Mouse (Mus musculus): ENCODE data around the gene Kat6b. TPM values are rescaled to one million over a fixed set of nuclear protein-coding genes. Genes with fewer than 3 reads are reported as not detected.

Kat6b gene
- polyA plus RNA-seq, 1 experiment from 2014 or later: 7.1 TPM

DNA sequence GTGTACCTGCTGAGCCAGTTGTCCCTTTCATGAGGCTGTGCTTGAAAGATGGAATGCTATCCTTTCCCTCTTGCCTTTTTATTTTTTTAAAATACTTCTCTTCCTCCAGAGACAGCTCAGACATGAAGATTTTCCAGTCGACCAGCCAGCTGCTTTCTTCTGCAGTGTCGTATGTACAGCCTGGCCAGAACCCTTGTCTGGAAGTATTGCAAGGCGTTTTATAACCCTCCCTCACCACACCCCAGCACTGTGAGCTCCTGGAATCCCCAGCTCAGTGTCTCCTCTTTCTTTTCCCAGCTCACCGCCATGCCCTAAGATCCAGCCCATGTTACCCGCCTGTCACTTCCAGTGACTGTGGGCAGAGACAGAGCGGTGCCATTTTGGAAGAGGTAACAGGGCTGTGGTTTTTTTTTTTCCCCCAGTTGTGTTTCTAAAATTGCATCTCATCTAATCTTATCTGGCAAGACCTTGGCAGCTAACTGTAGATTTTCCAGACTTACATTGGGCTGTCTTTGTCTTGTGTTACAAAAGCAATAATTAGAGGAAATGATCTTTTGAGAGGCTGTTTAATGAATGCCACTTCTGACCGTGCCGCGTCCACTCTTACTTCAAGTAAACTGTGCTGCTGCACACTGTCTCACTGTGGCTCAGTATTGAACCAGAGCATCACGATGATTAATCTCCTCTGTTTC, 77.4 kb downstream of the Kat6b start:
- 0 out of 2 replicates have a peak overlapping the region, but pooled peaks have one; percentile 23 for H3K4me2 ChIP-seq (ENCODE audit: low read depth, low read length)
- WGBS: 35% methylated on average over 10 of the region's 10 CpGs
- no peak overlapping the region for H3K4me3 ChIP-seq (ENCODE audit: low read length)
- no peak overlapping the region for H3K9ac ChIP-seq (ENCODE audit: low read depth, low read length)
- H3K27me3 ChIP-seq (replicated peaks; ENCODE audit: control insufficient read depth, insufficient read depth, low read length): no peaks in the 10 kb centered on the region
- H3K9me3 ChIP-seq (ENCODE audit: control insufficient read depth, low read length): no peaks in the 10 kb centered on the region
- H3K4me1 ChIP-seq (ENCODE audit: control insufficient read depth, insufficient read depth, low read length): peaks cover 27% of the 10 kb centered on the region
- peak overlapping the region; percentile 30 for H3K27ac ChIP-seq (ENCODE audit: low read length)
- ATAC-seq: peak; percentile 79
- no peaks in the 10 kb centered on the region for H3K36me3 ChIP-seq (ENCODE audit: control insufficient read depth, insufficient read depth, low read length)

DNA sequence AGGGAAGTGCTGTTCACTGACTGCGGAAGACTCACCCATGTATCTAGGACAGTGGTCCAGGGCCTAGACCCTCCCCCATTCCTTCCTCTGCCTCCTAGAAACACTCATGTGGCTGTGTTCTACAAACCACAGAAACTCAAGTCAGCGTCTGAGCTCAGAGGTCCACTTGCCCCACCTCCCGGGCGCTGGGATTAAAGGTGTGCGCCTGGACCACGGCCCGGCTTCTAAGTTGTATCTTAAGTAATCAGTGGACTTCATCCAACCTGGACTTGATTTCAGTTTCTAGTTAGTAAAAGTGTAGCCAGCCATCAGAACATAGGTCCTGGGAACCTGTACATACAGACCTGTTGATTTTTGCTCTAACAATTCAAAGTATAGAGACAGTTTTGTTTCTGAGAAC, 78.2 kb downstream of the Kat6b start:
- 65% methylated on average over 7 of the region's 7 CpGs for WGBS
- Histone ChIP-seq H3K4me3 (ENCODE audit: low read length) (no peak overlapping the region), H3K4me2 (ENCODE audit: low read depth, low read length) (no peak overlapping the region), H3K9ac (ENCODE audit: low read depth, low read length) (no peak overlapping the region), H3K27ac (ENCODE audit: low read length) (no peak overlapping the region; the same call in 1 of the 2 replicates), H3K36me3 (ENCODE audit: control insufficient read depth, insufficient read depth, low read length) (no peaks in the 10 kb centered on the region), H3K4me1 (ENCODE audit: control insufficient read depth, insufficient read depth, low read length) (peaks cover 33% of the 10 kb centered on the region), H3K9me3 (ENCODE audit: control insufficient read depth, low read length) (no peaks in the 10 kb centered on the region), H3K27me3 (replicated peaks; ENCODE audit: control insufficient read depth, insufficient read depth, low read length) (no peaks in the 10 kb centered on the region)
- peak; percentile 45 for ATAC-seq

DNA sequence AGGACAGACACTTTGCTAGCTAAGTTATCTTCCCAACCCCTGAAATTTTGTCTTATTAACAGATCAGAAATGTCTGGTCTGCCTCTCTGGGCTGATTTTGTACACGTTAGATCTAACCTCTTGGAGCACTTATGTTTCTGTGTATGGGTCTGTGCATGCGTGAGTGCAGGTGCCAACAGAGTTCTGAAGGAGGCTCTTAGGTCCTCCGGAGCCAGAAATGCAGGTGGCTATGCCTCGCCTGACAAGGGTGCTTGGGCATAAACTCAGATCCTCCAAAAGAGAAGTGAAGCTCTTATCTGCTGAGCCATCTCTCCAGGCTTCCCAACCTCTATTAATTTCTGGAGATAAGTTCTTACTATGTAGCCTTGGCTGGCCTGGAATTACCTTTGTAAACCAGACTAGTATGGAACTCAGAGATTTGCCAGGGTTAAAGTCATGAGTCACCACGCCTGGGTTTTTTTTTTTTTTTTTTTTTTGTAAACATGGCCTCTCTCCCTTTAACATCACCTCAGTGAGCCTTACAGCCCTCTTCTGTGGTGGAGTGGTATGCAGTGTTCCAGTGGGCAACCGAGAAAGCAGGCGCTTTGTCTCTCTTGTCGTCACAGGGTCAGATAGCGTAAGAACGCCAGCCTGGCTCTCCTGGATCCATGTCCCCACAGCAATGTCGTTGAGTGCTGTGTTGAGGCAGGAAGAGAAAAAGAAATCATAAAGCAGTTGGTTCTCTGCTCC, 79.4 kb downstream of the Kat6b start:
- H3K27me3 ChIP-seq (replicated peaks; ENCODE audit: control insufficient read depth, insufficient read depth, low read length): no peaks in the 10 kb centered on the region
- no peak overlapping the region for H3K9ac ChIP-seq (ENCODE audit: low read depth, low read length)
- H3K27ac ChIP-seq (ENCODE audit: low read length): no peak overlapping the region
- no peaks in the 10 kb centered on the region for H3K9me3 ChIP-seq (ENCODE audit: control insufficient read depth, low read length)
- 85% methylated on average over 11 of the region's 11 CpGs for WGBS
- peaks cover 33% of the 10 kb centered on the region for H3K4me1 ChIP-seq (ENCODE audit: control insufficient read depth, insufficient read depth, low read length)
- no peaks in the 10 kb centered on the region for H3K36me3 ChIP-seq (ENCODE audit: control insufficient read depth, insufficient read depth, low read length)
- ATAC-seq: no peak
- H3K4me3 ChIP-seq (ENCODE audit: low read length): no peak overlapping the region
- no peak overlapping the region for H3K4me2 ChIP-seq (ENCODE audit: low read depth, low read length)

DNA sequence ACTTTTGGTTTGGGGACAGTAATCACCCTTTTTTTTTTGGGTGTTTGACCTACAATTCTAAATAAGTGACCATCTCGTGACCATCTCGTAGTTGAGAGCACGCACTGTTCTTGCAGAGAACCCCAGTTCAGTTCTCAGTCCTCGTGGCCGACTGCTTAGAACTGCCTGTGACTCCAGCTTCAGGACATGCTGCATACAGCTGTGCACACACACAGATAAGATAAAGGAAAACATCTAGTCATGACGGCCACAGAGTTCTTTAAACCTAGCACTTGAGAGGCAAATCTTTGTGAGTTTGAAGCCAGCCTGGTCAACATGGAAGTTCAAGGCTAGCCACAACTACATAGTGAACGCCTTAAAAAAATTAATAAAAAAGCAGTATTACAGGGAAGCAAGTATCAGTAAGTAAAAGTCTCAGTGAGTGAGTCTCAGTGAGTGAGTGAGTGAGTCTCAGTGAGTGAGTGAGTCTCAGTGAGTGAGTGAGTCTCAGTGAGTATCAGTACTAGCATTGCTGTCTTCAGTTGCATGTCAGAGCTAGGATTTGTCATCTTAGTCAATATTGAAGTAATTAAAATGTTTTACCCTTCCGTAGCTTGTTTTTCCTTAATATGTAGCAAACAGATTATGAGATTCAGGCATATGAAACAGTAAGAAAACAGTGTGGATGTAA, 80.3 kb downstream of the Kat6b start:
- H3K4me1 ChIP-seq (ENCODE audit: control insufficient read depth, insufficient read depth, low read length): peaks cover 33% of the 10 kb centered on the region
- H3K9me3 ChIP-seq (ENCODE audit: control insufficient read depth, low read length): no peaks in the 10 kb centered on the region
- no peaks in the 10 kb centered on the region for H3K36me3 ChIP-seq (ENCODE audit: control insufficient read depth, insufficient read depth, low read length)
- ATAC-seq: no peak
- H3K4me2 ChIP-seq (ENCODE audit: low read depth, low read length): no peak overlapping the region
- 78% methylated on average over 8 of the region's 8 CpGs for WGBS
- no peak overlapping the region for H3K4me3 ChIP-seq (ENCODE audit: low read length)
- H3K27ac ChIP-seq (ENCODE audit: low read length): no peak overlapping the region
- H3K27me3 ChIP-seq (replicated peaks; ENCODE audit: control insufficient read depth, insufficient read depth, low read length): no peaks in the 10 kb centered on the region
- no peak overlapping the region for H3K9ac ChIP-seq (ENCODE audit: low read depth, low read length)

DNA sequence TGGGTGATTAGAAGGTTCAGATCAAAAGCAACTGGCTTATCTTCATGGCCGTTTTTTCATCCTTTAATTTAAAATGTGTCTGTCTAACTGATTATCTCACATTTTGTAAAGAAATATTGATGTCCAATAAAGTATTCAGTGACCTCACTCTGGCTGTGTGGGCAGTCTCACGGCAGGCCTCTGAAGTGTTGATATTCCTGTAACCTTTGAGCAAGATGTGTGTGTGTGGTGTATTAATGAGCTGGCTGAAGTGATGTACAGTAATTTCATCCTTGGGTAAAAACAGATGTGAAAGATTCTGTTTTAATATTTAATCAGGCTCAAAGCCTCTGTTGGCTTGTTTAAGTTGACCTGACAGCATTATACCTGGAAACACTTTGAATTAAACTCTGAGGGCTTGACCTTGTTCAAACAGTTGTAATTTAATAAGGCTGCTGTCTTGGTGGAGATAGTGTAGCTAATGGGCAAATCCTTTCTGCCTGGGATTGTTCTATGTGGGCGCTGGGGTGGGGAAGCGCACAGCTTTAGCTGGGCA, 82.4 kb downstream of the Kat6b start:
- 53% methylated on average over 4 of the region's 4 CpGs for WGBS
- Histone ChIP-seq H3K4me2 (ENCODE audit: low read depth, low read length) (no peak overlapping the region), H3K27ac (ENCODE audit: low read length) (no peak overlapping the region), H3K36me3 (ENCODE audit: control insufficient read depth, insufficient read depth, low read length) (no peaks in the 10 kb centered on the region), H3K9ac (ENCODE audit: low read depth, low read length) (no peak overlapping the region), H3K4me3 (ENCODE audit: low read length) (no peak overlapping the region), H3K4me1 (ENCODE audit: control insufficient read depth, insufficient read depth, low read length) (peaks cover 27% of the 10 kb centered on the region), H3K27me3 (replicated peaks; ENCODE audit: control insufficient read depth, insufficient read depth, low read length) (no peaks in the 10 kb centered on the region), H3K9me3 (ENCODE audit: control insufficient read depth, low read length) (no peaks in the 10 kb centered on the region)
- no peak for ATAC-seq

DNA sequence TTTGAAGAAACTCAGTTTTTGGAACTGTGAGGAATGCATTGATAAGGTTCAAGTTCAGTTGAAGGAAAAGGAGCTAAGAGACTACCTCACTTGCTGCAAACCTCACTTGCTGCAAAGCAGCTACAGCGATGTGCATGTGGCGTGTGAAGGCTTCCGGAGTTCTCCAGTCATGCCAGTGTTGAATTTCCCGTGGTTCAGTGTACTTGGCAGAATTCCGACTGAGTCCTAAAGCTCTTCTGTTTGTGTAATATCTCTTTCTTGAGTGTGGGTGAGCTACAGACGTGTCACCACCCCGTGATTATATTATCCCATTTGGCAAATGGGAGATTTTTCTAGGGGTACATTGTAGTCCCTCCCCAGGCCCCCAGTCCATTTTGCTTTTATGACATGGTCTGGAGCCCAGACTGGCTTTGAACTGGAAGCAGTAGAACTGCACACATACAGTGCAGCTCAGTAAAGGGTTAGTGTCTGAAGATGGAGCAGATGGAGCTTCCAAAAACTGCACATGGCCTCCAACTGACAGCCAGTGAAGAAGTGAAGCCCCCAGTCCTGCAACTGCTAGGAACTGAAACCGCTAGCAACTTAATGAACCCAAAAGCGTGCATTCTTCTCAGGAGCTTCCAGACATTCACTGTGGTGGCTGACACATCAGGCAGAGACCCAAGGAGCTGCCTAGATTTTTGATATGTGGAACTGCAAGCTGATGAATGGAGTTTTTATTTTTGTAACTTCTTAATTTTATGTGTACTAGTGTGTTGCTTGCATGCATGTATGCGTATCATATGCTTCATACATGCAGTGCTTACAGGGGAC, 84.5 kb downstream of the Kat6b start:
- H3K27ac ChIP-seq (ENCODE audit: low read length): no peak overlapping the region
- peaks cover 17% of the 10 kb centered on the region for H3K4me1 ChIP-seq (ENCODE audit: control insufficient read depth, insufficient read depth, low read length)
- ATAC-seq: no peak
- no peak overlapping the region for H3K4me2 ChIP-seq (ENCODE audit: low read depth, low read length)
- no peak overlapping the region for H3K4me3 ChIP-seq (ENCODE audit: low read length)
- H3K27me3 ChIP-seq (replicated peaks; ENCODE audit: control insufficient read depth, insufficient read depth, low read length): no peaks in the 10 kb centered on the region
- no peaks in the 10 kb centered on the region for H3K9me3 ChIP-seq (ENCODE audit: control insufficient read depth, low read length)
- no peak overlapping the region for H3K9ac ChIP-seq (ENCODE audit: low read depth, low read length)
- H3K36me3 ChIP-seq (ENCODE audit: control insufficient read depth, insufficient read depth, low read length): no peaks in the 10 kb centered on the region
- 84% methylated on average over 10 of the region's 10 CpGs for WGBS

DNA sequence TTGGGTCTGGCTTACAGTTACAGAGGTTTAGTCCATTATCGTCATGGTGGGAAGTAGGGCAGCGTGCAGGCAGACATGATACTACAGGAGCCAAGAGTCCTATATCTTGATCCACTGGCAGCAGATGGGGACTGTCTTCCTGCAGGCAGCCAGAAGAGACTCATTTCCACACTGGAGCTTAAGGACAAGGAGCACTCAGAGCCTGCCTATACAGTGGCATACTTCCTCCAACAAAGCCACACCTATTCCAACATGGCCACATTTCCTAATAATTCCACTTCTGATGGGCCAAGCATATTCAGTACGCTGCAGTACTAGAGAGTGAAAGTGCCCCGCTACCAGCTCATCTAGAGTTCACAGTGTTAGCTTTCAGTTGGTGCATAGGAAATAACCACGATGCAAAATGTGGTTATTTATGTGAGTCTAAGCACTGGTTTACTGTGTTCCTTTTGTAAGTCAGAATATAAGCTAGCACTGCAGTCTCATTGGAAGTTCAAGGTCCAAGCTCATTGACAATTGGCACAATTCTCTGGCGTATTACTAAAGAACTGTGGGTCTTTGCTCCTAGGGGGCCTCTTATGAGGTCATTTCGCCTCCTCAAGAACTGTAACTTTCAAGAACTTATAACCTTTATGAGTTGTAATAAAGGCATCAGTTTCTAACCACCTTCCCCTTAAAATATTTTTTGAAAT, 86.2 kb downstream of the Kat6b start:
- WGBS: 88% methylated on average over 7 of the region's 7 CpGs
- peaks cover 17% of the 10 kb centered on the region for H3K4me1 ChIP-seq (ENCODE audit: control insufficient read depth, insufficient read depth, low read length)
- H3K27me3 ChIP-seq (replicated peaks; ENCODE audit: control insufficient read depth, insufficient read depth, low read length): no peaks in the 10 kb centered on the region
- no peaks in the 10 kb centered on the region for H3K36me3 ChIP-seq (ENCODE audit: control insufficient read depth, insufficient read depth, low read length)
- H3K9ac ChIP-seq (ENCODE audit: low read depth, low read length): no peak overlapping the region
- ATAC-seq: peak; percentile 82
- no peaks in the 10 kb centered on the region for H3K9me3 ChIP-seq (ENCODE audit: control insufficient read depth, low read length)
- no peak overlapping the region for H3K4me3 ChIP-seq (ENCODE audit: low read length)
- H3K4me2 ChIP-seq (ENCODE audit: low read depth, low read length): no peak overlapping the region
- 0 out of 2 replicates have a peak overlapping the region, but pooled peaks have one; percentile 38 for H3K27ac ChIP-seq (ENCODE audit: low read length)

DNA sequence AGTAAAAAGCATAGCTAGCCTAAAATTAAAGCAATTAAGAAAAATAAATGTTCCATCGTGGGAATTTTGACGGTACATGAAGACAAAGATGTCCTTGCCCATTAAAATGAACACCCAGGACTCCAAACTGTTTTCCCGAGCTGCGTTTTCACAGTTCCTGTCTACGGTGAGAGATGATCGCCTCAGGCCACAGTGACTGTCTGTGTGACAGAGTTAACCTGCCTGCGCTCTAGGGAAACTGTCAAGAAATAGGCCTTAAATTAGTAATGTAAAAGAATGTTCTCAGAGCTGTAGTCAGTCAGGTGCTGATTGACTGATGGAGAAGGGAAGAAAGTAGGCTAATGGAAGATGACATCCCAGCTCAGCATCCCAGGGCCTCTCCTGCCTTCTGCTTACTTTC, 87.6 kb downstream of the Kat6b start:
- Histone ChIP-seq H3K9me3 (ENCODE audit: control insufficient read depth, low read length) (no peaks in the 10 kb centered on the region), H3K9ac (ENCODE audit: low read depth, low read length) (no peak overlapping the region), H3K4me1 (ENCODE audit: control insufficient read depth, insufficient read depth, low read length) (peaks cover 8% of the 10 kb centered on the region; the same call in 1 of the 2 replicates), H3K4me2 (ENCODE audit: low read depth, low read length) (no peak overlapping the region), H3K27ac (ENCODE audit: low read length) (no peak overlapping the region), H3K27me3 (replicated peaks; ENCODE audit: control insufficient read depth, insufficient read depth, low read length) (no peaks in the 10 kb centered on the region), H3K4me3 (ENCODE audit: low read length) (no peak overlapping the region), H3K36me3 (ENCODE audit: control insufficient read depth, insufficient read depth, low read length) (no peaks in the 10 kb centered on the region)
- WGBS: 86% methylated on average over 7 of the region's 7 CpGs
- no peak for ATAC-seq
